Mouse (Mus musculus): ENCODE results near the gene Sptan1.

Gene Sptan1

DNA sequence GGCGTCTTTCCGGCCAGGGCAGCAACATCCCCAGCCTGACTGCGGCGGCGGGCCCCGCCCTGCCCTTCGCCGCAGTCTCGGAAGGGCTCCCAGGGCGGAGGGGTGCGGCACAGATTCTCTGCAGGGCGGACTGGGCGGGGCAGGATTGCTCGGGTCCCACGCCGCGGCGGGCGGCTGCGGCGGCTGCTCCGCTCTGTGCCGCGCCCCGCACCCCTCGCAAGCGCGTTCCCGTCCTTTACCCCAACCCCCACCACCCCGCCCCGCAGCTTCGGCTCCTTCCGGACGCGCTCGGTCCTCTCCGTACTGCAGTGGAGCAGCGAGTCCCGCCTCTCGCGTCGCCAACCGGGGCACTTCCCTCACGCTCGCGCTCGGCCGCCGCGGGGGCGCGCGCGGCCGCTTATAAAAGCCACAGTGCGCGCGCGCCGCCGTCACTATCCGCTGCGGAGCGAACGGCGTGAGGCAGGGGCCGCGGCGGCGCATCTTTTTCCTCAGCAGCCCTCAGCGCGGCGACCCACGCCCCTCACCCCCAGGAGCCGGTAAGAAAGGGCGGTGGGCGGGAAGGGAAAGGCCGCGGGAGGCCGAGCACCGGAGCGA lies at the start of gene Sptan1:
Gene Sptan1 (plus strand): TSS at position 311 of the 594 bp plus-strand sequence.
- peak; percentile 93 for DNase-seq

DNA sequence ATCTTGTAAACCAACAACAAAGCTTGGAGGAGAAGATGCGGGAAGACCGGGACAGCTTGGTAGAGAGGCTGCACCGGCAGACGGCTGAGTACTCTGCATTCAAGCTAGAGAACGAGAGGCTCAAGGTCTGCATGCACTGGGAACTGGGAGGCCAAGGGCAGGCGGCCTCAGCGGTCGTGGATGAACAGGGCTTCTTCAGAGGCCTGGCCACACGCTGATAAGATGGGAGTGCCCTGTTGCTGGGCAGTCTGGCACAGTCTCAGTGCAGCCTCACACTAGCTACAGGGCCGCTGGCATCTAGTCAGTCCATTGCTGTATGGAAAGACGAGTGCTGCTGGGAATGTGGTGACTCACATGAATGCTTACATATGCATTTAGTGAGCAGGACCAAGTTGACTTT lies 47.7 kb upstream of the Sptan1 start:
- DNase-seq = no peak

DNA sequence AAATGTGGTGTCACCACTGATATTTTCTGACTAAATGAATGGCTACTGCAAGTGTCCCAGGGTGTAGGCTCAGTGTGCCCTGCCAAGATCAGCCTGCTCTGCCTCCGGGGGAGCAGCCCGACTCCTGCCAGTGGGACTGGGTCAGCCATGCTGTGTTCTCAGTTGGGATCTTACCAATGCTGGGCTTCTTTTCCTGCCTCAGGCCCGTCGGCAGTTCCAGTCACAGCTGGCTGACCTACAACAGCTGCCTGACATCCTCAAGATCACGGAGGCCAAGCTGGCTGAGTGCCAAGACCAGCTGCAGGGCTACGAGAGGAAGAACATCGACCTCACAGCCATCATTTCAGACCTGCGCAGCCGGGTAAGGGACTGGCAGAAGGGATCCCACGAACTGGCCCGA lies 43.3 kb upstream of the Sptan1 start:
- DNase-seq = peak in 1 of 2 experiments; percentile 19

DNA sequence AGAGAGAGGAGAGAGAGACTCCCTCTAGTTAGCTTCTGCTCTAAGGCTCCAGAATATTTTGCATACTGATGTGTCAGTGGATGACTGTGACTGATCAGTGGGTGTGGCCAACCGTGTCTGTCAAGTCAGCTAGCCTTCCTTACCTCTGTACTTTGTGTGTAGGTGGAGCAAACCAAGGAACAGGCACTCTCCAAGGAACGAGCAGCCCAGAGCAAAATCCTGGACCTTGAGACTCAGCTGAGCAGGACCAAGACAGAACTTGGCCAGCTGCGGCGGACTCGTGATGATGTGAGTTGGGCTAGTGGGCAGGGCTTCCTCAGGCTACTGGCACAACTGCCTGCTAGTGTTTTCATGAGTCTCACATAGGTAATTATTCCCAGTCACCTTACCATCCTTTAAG lies 38.8 kb upstream of the Sptan1 start:
- no peak for DNase-seq

DNA sequence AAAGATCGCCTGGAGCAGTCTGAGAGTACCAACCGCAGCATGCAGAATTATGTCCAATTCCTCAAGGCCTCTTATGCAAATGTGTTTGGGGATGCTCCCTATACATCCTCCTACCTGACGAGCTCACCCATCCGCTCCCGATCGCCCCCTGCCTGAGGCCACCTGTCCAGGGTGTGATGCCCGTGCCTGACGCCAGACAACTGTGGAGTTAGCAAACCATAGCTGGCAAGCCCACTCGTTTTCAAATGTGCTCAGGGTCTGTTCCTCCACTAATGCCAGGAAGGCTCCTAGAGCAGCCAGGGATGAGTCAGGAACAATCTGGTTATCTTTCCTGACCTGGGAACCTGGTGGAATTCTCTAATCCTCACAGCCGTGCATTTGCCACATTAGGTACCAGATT lies 34.9 kb upstream of the Sptan1 start:
- DNase-seq = no peak

DNA sequence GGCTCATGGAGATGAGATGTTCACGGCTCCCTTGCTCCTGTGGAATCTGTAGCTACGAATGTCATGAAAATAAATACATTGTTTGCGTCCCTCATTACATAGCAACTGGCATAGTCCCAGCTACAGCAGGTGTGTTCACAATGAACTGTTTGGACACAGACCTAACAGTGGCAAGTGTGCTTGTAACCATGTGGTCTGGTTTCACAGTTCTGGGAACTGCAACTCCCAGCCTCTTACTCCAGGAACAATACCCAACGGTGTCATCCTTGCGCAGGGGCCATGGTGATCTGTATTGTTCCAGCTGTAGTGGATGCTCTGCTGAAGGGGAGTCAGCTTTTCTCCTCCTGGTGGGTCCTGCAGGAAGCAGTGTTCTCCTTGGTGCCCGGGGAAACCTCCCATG lies 34.2 kb upstream of the Sptan1 start:
- no peak for DNase-seq

DNA sequence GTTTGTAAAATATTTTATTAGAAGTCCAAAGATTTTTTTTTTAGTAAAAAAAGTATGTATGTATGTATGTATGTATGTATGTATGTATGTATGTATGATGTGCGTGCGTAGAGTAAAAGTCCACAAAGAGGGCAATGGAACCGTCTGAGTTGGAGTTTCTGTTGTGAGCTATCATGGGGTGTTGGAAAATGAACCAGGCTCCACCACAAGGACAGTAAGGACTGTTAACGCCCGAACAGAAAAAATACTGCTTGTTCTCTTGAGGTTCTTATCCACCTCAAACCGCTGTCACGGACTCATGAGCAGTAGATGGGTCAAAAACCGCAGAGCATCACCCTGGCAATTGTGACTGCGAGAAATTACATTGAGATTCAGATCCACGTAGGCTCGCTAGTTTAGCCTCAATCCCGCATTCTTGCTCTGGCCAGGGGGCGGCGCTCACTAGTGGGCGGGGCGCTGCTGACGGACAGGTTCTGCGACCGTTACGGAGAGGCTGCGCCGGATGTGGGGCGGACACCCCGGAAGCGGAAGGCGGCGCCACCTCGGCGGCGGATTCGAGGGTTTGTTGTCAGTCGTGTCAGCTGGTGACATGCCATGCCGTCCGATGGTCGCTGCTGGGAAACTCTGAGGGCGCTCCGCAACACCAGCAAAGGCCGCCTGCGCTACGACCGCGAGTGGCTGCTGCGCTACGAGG lies 30.3 kb upstream of the Sptan1 start, which contains the start of gene Gle1:
Gene Gle1 (plus strand): TSS at position 521 of the 694 bp plus-strand sequence.
- peak; percentile 99 for DNase-seq

DNA sequence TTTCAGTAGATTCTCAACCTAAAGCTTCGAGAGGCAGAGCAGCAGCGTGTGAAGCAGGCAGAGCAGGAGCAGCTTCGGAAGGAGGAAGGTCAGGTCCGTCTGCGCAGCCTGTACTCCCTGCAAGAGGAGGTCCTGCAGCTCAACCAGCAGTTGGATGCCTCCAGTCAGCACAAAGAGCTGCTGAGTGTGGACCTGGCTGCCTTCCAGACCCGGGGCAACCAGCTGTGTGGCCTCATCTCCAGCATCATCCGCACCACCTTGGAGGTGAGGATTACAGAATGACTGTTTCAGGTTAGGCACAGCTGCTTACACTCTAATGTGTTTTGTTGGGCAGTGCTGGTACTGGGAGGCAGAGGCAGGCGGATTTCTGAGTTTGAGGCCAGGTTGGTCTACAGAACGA lies 25.3 kb upstream of the Sptan1 start:
- no peak for DNase-seq

DNA sequence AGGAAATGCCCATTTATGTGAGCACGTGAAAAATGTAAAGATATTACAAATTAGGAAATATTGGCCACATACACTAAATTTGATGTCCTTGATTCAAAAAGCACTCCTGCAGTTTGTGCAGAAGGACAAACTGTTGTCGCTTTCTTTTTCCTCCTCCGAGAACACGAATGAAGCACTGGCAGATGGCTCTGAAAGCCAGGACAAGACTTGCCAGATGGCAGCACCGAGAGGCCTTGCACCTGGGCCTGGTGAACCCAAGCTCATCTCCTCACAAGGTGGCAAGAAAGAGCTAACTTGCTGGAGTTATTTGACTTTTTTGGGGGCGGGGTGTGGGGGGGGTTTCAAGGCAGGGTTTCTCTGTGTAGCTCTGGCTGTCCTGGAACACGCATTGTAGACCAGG lies 24.5 kb upstream of the Sptan1 start:
- no peak for DNase-seq

DNA sequence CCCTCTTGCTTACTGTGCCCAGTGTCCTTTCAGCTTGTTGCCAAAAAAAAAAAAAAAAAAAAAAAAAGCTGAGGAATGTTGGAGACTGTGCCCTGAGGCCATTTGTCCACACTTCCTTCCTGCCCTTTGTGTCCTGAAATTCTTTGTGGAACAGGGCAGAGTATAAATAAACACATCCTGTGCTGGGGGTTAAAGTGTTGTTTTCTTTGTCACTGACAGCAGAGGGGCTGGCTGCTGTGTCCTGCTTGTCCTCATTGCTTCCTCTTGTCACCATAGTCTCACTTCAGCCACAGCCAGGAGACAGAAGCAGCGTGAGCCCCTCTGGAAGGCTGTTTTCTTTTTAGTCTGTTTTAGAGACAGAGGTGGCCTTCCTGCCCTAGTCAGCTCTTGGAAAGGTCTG lies 20.6 kb upstream of the Sptan1 start:
- no peak for DNase-seq

DNA sequence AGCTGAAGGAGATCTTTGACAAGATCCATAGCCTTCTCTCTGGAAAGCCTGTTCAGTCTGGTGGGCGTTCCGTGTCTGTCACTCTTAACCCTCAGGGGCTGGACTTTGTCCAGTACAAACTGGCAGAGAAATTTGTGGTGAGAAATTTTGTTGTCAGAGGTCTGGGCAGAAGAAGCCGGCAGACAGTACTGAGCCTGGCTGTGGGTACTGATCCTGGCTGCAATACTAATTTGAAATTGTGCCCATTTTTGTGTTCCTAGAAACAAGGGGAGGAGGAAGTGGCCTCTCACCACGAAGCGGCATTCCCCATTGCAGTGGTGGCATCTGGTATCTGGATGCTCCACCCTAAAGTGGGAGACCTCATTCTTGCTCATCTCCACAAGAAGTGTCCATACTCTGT lies 16.5 kb upstream of the Sptan1 start:
- DNase-seq = no peak

DNA sequence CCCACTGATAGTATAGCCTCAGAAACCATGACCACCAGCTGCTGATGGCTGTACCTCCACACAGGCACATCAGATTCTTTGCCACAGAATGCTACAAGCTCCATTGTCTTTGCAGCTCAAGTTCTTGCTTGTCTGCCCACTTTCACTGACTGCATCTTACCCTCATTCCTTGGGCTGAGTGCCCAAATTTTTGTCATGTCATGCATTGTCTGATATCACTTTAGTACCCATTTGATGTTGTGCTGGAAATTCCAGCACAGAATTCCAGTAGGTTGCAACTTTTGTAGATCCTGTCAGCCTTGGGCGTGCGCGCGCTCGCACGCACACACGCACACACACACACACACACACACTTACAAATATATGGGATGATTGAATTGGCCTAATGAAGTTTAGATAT lies 4.1 kb upstream of the Sptan1 start:
- DNase-seq = no peak

DNA sequence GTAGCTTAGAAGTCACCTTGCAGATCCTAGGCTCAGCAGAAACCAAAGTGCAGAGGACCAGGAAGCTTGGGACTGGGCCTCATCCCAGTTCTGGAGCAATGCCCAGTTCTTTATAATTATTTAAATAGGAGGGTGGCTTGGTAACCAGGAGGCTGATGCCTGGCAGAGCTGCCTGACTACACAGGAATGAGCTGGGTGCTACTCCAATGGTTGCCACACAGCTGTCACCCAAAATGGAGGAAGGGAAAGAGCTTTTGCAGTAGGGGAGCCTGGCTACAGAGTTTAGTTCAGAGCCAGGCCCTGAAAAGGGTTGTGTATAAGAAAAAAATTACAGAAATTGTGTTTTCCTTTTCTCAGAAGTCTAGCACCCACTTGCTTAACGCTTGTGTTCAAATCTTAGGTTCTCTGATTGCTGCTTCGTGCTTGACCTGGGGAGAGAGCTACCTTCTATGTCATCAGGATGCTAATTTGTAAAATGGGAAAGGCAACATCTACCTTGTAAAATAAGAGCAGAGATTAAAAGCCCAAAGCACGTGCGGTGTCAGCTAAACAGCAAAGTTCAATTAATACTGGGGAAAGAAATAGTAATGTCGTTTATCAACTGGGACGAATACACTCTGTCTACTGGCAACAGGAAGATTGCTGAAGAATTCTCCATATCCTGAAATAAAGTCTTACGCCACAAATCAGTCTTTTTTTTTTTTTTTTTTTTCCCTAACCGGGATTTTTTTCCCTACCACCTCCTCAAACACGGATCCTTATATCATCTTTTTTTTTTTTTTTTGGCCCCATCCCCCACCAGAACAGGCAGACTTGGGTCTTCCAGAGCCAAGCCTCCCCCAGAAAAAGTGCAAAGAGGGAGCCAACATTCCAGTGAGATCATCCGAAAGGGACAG lies 758 bp upstream of the Sptan1 start:
- peak; percentile 23 to 31 for DNase-seq

DNA sequence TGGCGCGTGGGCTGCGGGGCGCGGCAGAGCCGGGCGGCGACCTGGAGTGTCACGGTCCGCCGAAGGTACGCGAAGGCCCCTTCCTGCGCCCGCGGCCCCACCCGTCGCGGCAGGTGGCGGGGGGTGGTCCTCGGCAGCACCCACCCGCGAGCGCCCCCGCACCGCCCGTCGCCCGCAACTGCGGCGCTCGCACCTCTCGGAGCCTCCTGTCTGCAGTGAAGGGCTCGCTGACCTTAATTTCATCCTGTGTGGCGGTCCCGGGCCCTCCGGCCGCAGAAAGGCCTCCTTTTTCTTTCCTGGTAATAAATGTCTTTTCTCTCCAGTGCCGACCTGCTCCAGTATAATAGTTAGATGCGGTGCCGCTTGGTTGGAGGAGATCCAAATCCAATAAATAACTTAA lies 546 bp downstream of the Sptan1 start:
- peak; percentile 57 to 61 for DNase-seq

DNA sequence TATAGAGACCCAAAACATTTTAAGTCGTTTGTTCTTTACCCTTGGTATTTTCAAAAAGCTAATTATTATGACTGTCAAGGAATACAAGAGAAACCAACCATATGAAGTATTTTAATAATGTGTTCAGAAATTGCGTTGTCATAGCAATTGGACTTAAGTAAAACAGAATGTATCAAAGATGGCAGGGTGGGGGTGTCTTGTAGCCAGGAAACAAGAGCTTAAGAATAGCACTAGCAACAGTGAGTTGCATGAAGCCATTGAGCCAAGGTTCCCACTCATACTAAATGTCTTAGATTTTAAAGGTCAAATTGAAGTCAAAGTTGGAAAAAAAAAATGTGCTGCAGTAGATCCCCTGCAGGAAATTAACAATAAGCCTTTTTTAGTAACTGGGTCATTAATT lies 1.5 kb downstream of the Sptan1 start:
- no peak for DNase-seq

DNA sequence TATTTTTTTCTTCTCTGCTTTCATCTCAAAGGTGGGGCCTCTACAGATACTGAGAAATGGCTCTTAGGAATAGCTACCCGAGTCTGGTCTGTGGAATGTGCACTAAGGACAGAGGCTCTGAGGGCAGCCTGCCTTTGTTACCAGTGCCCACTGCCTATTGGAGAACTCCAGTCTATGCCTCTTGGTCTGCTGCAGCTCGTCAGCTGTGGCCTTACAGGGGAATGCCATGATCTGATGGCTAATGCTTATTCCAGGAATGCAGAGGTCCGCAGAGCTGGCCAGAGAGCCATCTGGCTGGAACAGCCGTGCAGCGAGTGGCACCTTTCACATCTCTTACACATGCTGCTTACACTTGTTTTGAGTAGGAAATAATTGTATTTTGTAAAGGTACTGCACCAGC lies 2.4 kb downstream of the Sptan1 start:
- no peak for DNase-seq

DNA sequence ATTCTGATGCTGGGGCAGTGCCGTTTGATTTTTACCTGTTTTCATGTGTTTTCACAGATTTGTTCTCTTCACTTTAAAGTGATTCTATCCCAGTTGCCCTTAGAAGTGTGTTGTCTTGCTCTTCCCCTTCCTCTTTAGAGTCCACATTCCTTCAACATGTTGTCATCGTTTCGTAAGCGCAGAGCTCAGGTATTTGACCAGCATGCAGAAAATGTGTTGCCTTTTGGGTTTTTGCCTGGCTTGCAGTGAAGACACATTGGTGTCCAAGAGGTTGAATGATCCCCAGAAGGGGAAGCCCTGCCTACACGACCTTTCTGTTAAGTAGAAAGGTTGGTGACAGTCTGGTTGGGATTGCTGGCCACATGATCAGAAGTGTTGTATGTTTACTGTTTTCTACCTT lies 3.3 kb downstream of the Sptan1 start:
- DNase-seq = no peak

DNA sequence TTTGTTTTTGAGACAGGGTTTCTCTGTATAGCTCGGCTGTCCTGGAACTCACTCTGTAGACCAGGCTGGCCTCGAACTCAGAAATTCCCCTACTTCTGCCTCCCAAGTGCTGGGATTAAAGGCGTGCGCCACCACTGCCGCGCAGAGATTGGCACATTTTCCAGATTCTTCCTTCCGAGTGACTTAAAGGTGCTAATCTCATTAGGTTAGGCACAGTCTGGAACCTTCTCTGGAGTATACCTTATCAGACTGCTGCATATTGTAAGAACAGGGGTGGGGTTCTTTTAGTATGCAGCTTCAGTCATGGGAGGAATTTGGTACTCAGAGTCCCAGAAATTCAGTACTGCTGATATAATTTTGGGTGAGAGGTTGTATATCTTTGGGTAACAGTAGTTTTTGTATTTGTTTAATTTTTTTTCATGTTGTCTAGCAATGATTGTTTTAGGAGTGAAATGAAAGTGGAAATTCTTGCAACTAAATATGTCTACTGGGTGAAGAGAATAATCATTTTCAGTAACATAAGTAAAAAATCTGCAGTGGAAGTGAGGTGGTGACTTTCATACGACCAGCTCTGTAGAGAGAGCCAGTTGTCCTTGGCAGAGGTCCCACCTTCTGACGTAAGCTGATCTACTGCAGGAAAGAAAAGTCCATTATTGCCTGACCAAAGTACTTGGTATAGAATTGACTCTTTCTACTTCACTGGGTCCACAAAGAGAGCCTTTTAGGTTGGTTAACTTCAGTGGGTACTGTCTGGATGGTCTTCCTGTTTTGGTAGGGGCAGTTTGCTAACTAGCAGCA lies 6.7 kb downstream of the Sptan1 start:
- DNase-seq = no peak

DNA sequence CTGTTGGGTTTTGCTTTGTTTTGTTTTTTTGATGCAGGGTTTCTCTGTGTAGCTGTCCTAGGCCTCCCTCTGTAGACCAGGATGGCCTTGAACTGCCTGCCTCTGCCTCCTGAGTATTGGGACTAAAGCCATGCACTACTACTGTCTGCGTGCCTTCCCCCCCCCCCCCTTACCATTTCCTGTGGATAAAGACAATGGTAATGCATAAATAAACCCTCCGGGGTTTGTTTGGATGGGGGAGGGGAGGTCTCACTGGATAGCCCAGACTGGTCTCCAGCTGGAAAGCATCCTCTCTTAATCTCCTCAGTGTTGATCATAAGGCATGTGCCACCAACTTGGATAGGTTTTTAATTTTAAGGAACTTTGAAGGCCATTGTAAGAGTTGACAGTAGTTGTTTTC lies 8.2 kb downstream of the Sptan1 start:
- DNase-seq = no peak

DNA sequence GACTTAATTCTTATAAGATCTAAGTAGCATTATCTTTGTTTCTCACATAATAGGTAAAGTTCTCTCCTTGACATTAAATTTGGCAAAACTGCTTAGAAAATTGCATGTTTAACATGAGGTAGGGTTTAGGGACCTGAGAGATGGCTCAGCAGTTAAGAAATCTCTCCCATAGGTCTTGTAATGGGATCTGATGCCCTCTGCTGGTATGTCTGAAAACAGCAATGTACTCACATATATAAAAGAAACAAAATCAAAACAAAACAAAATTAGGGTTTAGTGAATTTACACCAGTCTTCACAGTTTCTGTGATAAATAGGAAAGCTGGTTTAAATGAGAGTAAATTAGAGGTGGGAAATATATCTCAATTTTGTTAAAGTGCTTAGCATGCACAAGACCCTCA lies 11.9 kb downstream of the Sptan1 start:
- DNase-seq = peak; percentile 59 to 72

DNA sequence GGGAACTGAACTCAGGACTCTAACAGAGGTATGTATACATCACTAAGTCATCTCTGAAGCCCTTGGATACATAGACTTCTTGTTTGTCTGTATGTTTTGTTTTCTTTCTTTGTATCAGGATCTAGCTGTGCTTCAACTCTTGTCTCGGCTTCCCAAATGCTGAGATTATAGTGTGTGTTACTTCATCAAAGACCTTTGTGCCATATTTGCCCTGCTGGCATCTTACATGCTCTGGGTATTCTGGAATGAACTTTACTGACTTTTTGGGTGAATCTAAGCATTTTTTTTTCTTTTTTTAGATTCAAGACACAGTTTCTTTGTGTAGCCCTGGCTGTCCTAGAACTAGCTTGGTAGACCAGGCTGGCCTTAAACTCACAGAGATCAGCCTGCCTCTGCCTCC lies 15.3 kb downstream of the Sptan1 start:
- no peak for DNase-seq

DNA sequence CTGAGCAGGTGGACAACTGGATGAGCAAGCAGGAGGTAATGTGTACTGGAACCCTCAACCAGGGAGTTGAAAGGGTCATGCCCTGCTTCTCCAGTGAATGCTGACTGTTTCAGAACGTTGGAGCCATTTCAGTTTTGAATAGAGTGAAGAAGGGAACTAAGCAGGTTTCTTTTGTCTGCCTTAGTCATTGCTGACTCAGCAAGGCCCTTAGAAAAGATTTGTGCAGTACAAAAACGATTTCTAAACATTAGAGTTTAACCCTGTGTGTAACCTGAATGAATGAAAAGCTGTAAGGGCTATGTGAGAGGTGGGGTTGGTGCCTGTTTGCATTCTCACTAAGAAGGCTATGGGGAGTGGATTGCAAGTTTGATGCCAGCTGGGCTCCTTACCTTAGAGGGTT lies 26.6 kb downstream of the Sptan1 start:
- DNase-seq = no peak

DNA sequence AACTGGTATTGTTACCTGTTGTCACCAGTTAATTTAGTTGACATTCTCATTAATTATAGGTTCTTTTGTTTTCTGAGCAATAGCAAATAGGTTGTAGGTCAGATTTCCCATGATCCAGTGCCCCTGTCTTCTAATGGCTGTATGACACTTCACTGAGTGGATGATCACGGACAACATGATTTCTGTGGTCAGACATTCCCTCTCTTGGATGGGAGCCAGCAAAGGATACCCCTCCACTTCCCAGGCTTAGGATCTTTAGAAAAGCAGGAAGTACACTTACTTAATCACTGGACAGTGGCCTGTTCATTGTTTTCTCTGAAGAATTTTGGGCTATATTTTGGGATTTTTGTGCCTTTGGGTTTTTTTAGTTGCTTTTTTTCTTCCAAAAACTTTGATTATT lies 43.7 kb downstream of the Sptan1 start:
- DNase-seq = no peak

All from B cell, adult 2 months (primary cell).